Mouse (Mus musculus) embryonic facial prominence, embryonic 15.5 days (tissue): ENCODE data around the gene H60c. TPM values are rescaled to one million over a fixed set of nuclear protein-coding genes. Genes with fewer than 3 reads are reported as not detected.
A peak's percentile ranks its signal among the peaks of the same experiment; 100 is the strongest.
"Not testable (repeated sequence)": the region's sequence is repeated elsewhere in the genome, so short reads cannot be mapped to it uniquely, and the experiment has no call there.

Source experiments
- ATAC-seq: fragments of 200-750 bp; cut with Nextera tagmentation; 2 replicates; pipeline ENCODE4 v1.8.0; 2017; ENCODE audit warnings: low read depth, moderate TSS enrichment; ENCODE audit not compliant: insufficient number of reproducible peaks, low FRiP score, low TSS enrichment
- H3K27ac ChIP-seq: fragments of 300-500 bp; sonication (generic); replicated peaks from 2 replicates; pipeline ENCODE4 v1.5.1; 2015; ENCODE audit warnings: mild to moderate bottlenecking, inconsistent platforms
- H3K27me3 ChIP-seq: fragments of 300-500 bp; sonication (generic); 2 replicates; pipeline ENCODE4 v1.6.1; 2015; ENCODE audit warnings: inconsistent platforms
- H3K36me3 ChIP-seq: fragments of 300-500 bp; sonication (generic); 2 replicates; pipeline ENCODE4 v1.6.1; 2015; ENCODE audit warnings: mild to moderate bottlenecking, inconsistent platforms
- H3K4me1 ChIP-seq: fragments of 300-500 bp; sonication (generic); 2 replicates; pipeline ENCODE4 v1.6.1; 2015; ENCODE audit warnings: inconsistent platforms
- H3K4me2 ChIP-seq: fragments of 300-500 bp; sonication (generic); replicated peaks from 2 replicates; pipeline ENCODE4 v1.6.1; 2015; ENCODE audit warnings: mild to moderate bottlenecking, inconsistent platforms
- H3K4me3 ChIP-seq: fragments of 300-500 bp; sonication (generic); replicated peaks from 2 replicates; pipeline ENCODE4 v1.5.1; 2015; ENCODE audit warnings: mild to moderate bottlenecking, inconsistent platforms
- H3K9ac ChIP-seq: fragments of 300-500 bp; sonication (generic); 2 replicates; pipeline ENCODE4 v1.6.1; 2015; ENCODE audit warnings: inconsistent platforms
- H3K9me3 ChIP-seq: fragments of 300-500 bp; sonication (generic); replicated peaks from 2 replicates; pipeline ENCODE4 v1.6.1; 2016; ENCODE audit warnings: inconsistent platforms
- WGBS: fragments of 180-500 bp; shearing (Covaris S2); methylation state at CpG from one replicate; pipeline ENCODE4 v1.1.7; 2015; 5-methylcytosine and 5-hydroxymethylcytosine counted together
- polyA plus RNA-seq: library from polyadenylated mRNA; unstranded; fragments of >200 nt; fragmentation: Nextera tagmentation; extraction: Ambion mirVana; gene quantifications from 2 replicates; pipeline ENCODE4 v1.2.1, GENCODE M21; 2015

The H60c gene
- polyA plus RNA-seq, result 3.1 and 3.3 TPM in 2 replicates

GRCm38 (mm10) chr10:3267671-3268070 is at the start of gene H60c:
Gene H60c (minus strand): TSS chr10:3267771.
- no peaks in the 10 kb centered on the region for H3K4me1 ChIP-seq
- no peak within 1 kb of the TSS for H3K9ac ChIP-seq
- no peaks in the 10 kb centered on the region for H3K27me3 ChIP-seq
- 0 out of 2 replicates have a peak within 1 kb of the TSS, but pooled peaks have one; percentile 1 for H3K4me3 ChIP-seq
- no peaks in the 10 kb centered on the region for H3K36me3 ChIP-seq
- peak within 1 kb of the TSS; percentile 10; the same call in 1 of the 2 replicates for H3K4me2 ChIP-seq
- no peaks in the 10 kb centered on the region for H3K9me3 ChIP-seq
- 57% methylated on average over 8 of the region's 8 CpGs for WGBS
- no peak for ATAC-seq
- H3K27ac ChIP-seq, result no peak within 1 kb of the TSS

GRCm38 (mm10) chr10:3308821-3309206 is 41.2 kb upstream of the H60c start:
- 0 out of 2 replicates have a peak, but pooled peaks cover 8% of the 10 kb centered on the region for H3K4me1 ChIP-seq
- no peak overlapping the region for H3K4me3 ChIP-seq
- no peaks in the 10 kb centered on the region for H3K36me3 ChIP-seq
- no peak overlapping the region for H3K4me2 ChIP-seq
- H3K9ac ChIP-seq, result no peak overlapping the region
- WGBS, result 71% methylated on average over 1 of the region's 1 CpGs
- ATAC-seq, result no peak
- H3K9me3 ChIP-seq, result no peaks in the 10 kb centered on the region
- H3K27me3 ChIP-seq, result no peaks in the 10 kb centered on the region
- no peak overlapping the region for H3K27ac ChIP-seq

- H3K4me2 ChIP-seq, result no peak overlapping the region
- no peak overlapping the region for H3K9ac ChIP-seq
- H3K27me3 ChIP-seq, result no peaks in the 10 kb centered on the region
- no peak overlapping the region for H3K27ac ChIP-seq
- no peaks in the 10 kb centered on the region for H3K9me3 ChIP-seq
- 75% methylated on average over 4 of the region's 4 CpGs for WGBS
- no peaks in the 10 kb centered on the region for H3K36me3 ChIP-seq
- no peak for ATAC-seq
- H3K4me3 ChIP-seq, result no peak overlapping the region
- H3K4me1 ChIP-seq, result 0 out of 2 replicates have a peak, but pooled peaks cover 8% of the 10 kb centered on the region
Measured at GRCm38 (mm10) chr10:3308180-3308820, 40.7 kb upstream of the H60c start.

- H3K4me1 ChIP-seq, result 0 out of 2 replicates have a peak, but pooled peaks cover 8% of the 10 kb centered on the region
- H3K4me3 ChIP-seq, result no peak overlapping the region
- H3K4me2 ChIP-seq, result no peak overlapping the region
- ATAC-seq, result no peak
- H3K9ac ChIP-seq, result no peak overlapping the region
- H3K36me3 ChIP-seq, result no peaks in the 10 kb centered on the region
- no peaks in the 10 kb centered on the region for H3K9me3 ChIP-seq
- H3K27me3 ChIP-seq, result no peaks in the 10 kb centered on the region
- WGBS, result 36% methylated on average over 2 of the region's 2 CpGs
- no peak overlapping the region for H3K27ac ChIP-seq
Measured at GRCm38 (mm10) chr10:3307752-3308151, 40.2 kb upstream of the H60c start.

GRCm38 (mm10) chr10:3293969-3294368 is 26.4 kb upstream of the H60c start:
- no peaks in the 10 kb centered on the region for H3K27me3 ChIP-seq
- no peak overlapping the region for H3K4me3 ChIP-seq
- H3K36me3 ChIP-seq, result no peaks in the 10 kb centered on the region
- no peak overlapping the region for H3K4me2 ChIP-seq
- no peak for ATAC-seq
- no peak overlapping the region for H3K27ac ChIP-seq
- no peaks in the 10 kb centered on the region for H3K9me3 ChIP-seq
- 52% methylated on average over 2 of the region's 2 CpGs for WGBS
- no peak overlapping the region for H3K9ac ChIP-seq
- no peaks in the 10 kb centered on the region for H3K4me1 ChIP-seq

- no peak overlapping the region for H3K9ac ChIP-seq
- 75% methylated on average over 2 of the region's 2 CpGs for WGBS
- no peaks in the 10 kb centered on the region for H3K4me1 ChIP-seq
- no peak for ATAC-seq
- H3K4me3 ChIP-seq, result no peak overlapping the region
- H3K27ac ChIP-seq, result no peak overlapping the region
- H3K9me3 ChIP-seq, result no peaks in the 10 kb centered on the region
- no peaks in the 10 kb centered on the region for H3K36me3 ChIP-seq
- H3K4me2 ChIP-seq, result no peak overlapping the region
- H3K27me3 ChIP-seq, result no peaks in the 10 kb centered on the region
Measured at GRCm38 (mm10) chr10:3281047-3281446, 13.5 kb upstream of the H60c start.

- no peak for ATAC-seq
- no peak overlapping the region for H3K4me2 ChIP-seq
- H3K27me3 ChIP-seq, result no peaks in the 10 kb centered on the region
- H3K9me3 ChIP-seq, result no peaks in the 10 kb centered on the region
- H3K36me3 ChIP-seq, result no peaks in the 10 kb centered on the region
- H3K27ac ChIP-seq, result no peak overlapping the region
- no peak overlapping the region for H3K9ac ChIP-seq
- H3K4me1 ChIP-seq, result no peaks in the 10 kb centered on the region
- H3K4me3 ChIP-seq, result no peak overlapping the region
- 76% methylated on average over 3 of the region's 3 CpGs for WGBS
Measured at GRCm38 (mm10) chr10:3274065-3274464, 6.5 kb upstream of the H60c start.

- H3K36me3 ChIP-seq, result no peaks in the 10 kb centered on the region
- no peak overlapping the region for H3K4me2 ChIP-seq
- H3K27ac ChIP-seq, result no peak overlapping the region
- H3K4me1 ChIP-seq, result no peaks in the 10 kb centered on the region
- WGBS, result 40% methylated on average over 4 of the region's 4 CpGs
- no peak for ATAC-seq
- H3K9me3 ChIP-seq, result no peaks in the 10 kb centered on the region
- H3K27me3 ChIP-seq, result no peaks in the 10 kb centered on the region
- H3K9ac ChIP-seq, result no peak overlapping the region
- no peak overlapping the region for H3K4me3 ChIP-seq
Measured at GRCm38 (mm10) chr10:3271036-3271435, 3.5 kb upstream of the H60c start.

- no peak overlapping the region for H3K4me2 ChIP-seq
- no peaks in the 10 kb centered on the region for H3K4me1 ChIP-seq
- H3K27ac ChIP-seq, result no peak overlapping the region
- no peaks in the 10 kb centered on the region for H3K27me3 ChIP-seq
- no peaks in the 10 kb centered on the region for H3K36me3 ChIP-seq
- H3K9ac ChIP-seq, result no peak overlapping the region
- no peak overlapping the region for H3K4me3 ChIP-seq
- H3K9me3 ChIP-seq, result no peaks in the 10 kb centered on the region
- WGBS, result 49% methylated on average over 2 of the region's 2 CpGs
- ATAC-seq, result no peak
Measured at GRCm38 (mm10) chr10:3266729-3267128, 842 bp downstream of the H60c start.

- no peak for ATAC-seq
- no peaks in the 10 kb centered on the region for H3K36me3 ChIP-seq
- no peaks in the 10 kb centered on the region for H3K4me1 ChIP-seq
- no peak overlapping the region for H3K9ac ChIP-seq
- WGBS, result 77% methylated on average over 2 of the region's 2 CpGs
- H3K9me3 ChIP-seq, result no peaks in the 10 kb centered on the region
- H3K4me2 ChIP-seq, result no peak overlapping the region
- no peaks in the 10 kb centered on the region for H3K27me3 ChIP-seq
- no peak overlapping the region for H3K27ac ChIP-seq
- H3K4me3 ChIP-seq, result no peak overlapping the region
Measured at GRCm38 (mm10) chr10:3262784-3263183, 4.8 kb downstream of the H60c start.

GRCm38 (mm10) chr10:3257391-3257790 is 10.2 kb downstream of the H60c start:
- no peak for ATAC-seq
- WGBS, result 89% methylated on average over 3 of the region's 3 CpGs
- H3K4me1 ChIP-seq, result no peaks in the 10 kb centered on the region

GRCm38 (mm10) chr10:3238436-3238835 is 29.1 kb downstream of the H60c start:
- H3K27ac ChIP-seq, H3K4me3 ChIP-seq, ATAC-seq, H3K36me3 ChIP-seq, H3K9me3 ChIP-seq, H3K4me1 ChIP-seq, H3K4me2 ChIP-seq, H3K9ac ChIP-seq, H3K27me3 ChIP-seq: not testable (repeated sequence)
- WGBS, result 76% methylated on average over 5 of the region's 5 CpGs

More at GRCm38 (mm10) chr10:3257391-3257790, 10.2 kb downstream of the H60c start:
- no peaks in the 10 kb centered on the region for H3K36me3 ChIP-seq
- H3K4me2 ChIP-seq, result no peak overlapping the region
- no peak overlapping the region for H3K9ac ChIP-seq
- no peak overlapping the region for H3K4me3 ChIP-seq
- no peaks in the 10 kb centered on the region for H3K27me3 ChIP-seq
- H3K27ac ChIP-seq, result no peak overlapping the region
- no peaks in the 10 kb centered on the region for H3K9me3 ChIP-seq
